Mouse (Mus musculus): ENCODE results near the gene Exo5. TPM values are rescaled to one million over a fixed set of nuclear protein-coding genes. Genes with fewer than 3 reads are reported as not detected.
A peak's percentile ranks its signal among the peaks of the same experiment; 100 is the strongest.

The Exo5 gene
- total and polyA plus RNA-seq, 3 experiments: 1.6 to 3.0 (median 1.8) TPM

GRCm38 (mm10) chr4:120948938-120949337 is 24.1 kb upstream of the Exo5 start:
- peak overlapping the region; percentile 58 for H3K9ac ChIP-seq (ENCODE audit: low read depth, low read length)
- H3K36me3 ChIP-seq (ENCODE audit: control insufficient read depth, insufficient read depth, low read length): no peaks in the 10 kb centered on the region; the same call in 1 of the 2 replicates
- intact Hi-C loops (cut with DNase I): no loop called here
- no peaks in the 10 kb centered on the region; the same call in 1 of the 2 replicates for H3K79me2 ChIP-seq (replicated peaks; ENCODE audit: control insufficient read depth, insufficient read depth, low read length)
- no peaks in the 10 kb centered on the region for H3K27me3 ChIP-seq (ENCODE audit: control insufficient read depth, insufficient read depth, low read length)
- TF ChIP-seq POLR2A (IDR thresholded peaks at IDR 0.05; ENCODE audit: insufficient read depth, low read depth, low read length): peak; percentile 43; the same call in 1 of the 2 replicates
- TF ChIP-seq EP300 (IDR thresholded peaks at IDR 0.05; ENCODE audit: insufficient read depth, low read depth, low read length): 0 out of 2 replicates have a peak, but pooled peaks have one; percentile 51
- TF ChIP-seq CTCF (IDR thresholded peaks at IDR 0.05): no peak
- H3K4me3 ChIP-seq: peak overlapping the region; percentile 14
- WGBS: 55% methylated on average over 3 of the region's 3 CpGs
- peak overlapping the region; percentile 64 for H3K27ac ChIP-seq
- peak; percentile 36 to 50 for DNase-seq
- H3K4me1 ChIP-seq (ENCODE audit: control insufficient read depth, insufficient read depth, low read length): peaks cover 1% of the 10 kb centered on the region

GRCm38 (mm10) chr4:120935006-120935405 is 10.2 kb upstream of the Exo5 start:
- H3K27ac ChIP-seq: no peak overlapping the region
- DNase-seq: no peak
- no peak overlapping the region for H3K4me3 ChIP-seq
- 68% methylated on average over 3 of the region's 3 CpGs for WGBS
- H3K4me1 ChIP-seq (ENCODE audit: control insufficient read depth, insufficient read depth, low read length): no peaks in the 10 kb centered on the region
- no peak for TF ChIP-seq EP300 (IDR thresholded peaks at IDR 0.05; ENCODE audit: insufficient read depth, low read depth, low read length)
- no peak for TF ChIP-seq POLR2A (IDR thresholded peaks at IDR 0.05; ENCODE audit: insufficient read depth, low read depth, low read length)
- TF ChIP-seq CTCF (IDR thresholded peaks at IDR 0.05): no peak
- H3K79me2 ChIP-seq (replicated peaks; ENCODE audit: control insufficient read depth, insufficient read depth, low read length): no peaks in the 10 kb centered on the region
- no peak overlapping the region for H3K9ac ChIP-seq (ENCODE audit: low read depth, low read length)
- no peaks in the 10 kb centered on the region for H3K27me3 ChIP-seq (ENCODE audit: control insufficient read depth, insufficient read depth, low read length)
- H3K36me3 ChIP-seq (ENCODE audit: control insufficient read depth, insufficient read depth, low read length): no peaks in the 10 kb centered on the region
- intact Hi-C loops (cut with DNase I): no loop called here

GRCm38 (mm10) chr4:120930736-120931135 is 5.9 kb upstream of the Exo5 start:
- no peak overlapping the region for H3K9ac ChIP-seq (ENCODE audit: low read depth, low read length)
- intact Hi-C loops (cut with DNase I): no loop called here
- no peaks in the 10 kb centered on the region for H3K79me2 ChIP-seq (replicated peaks; ENCODE audit: control insufficient read depth, insufficient read depth, low read length)
- no peaks in the 10 kb centered on the region for H3K36me3 ChIP-seq (ENCODE audit: control insufficient read depth, insufficient read depth, low read length)
- no peaks in the 10 kb centered on the region for H3K4me1 ChIP-seq (ENCODE audit: control insufficient read depth, insufficient read depth, low read length)
- no peak overlapping the region for H3K27ac ChIP-seq
- no peaks in the 10 kb centered on the region for H3K27me3 ChIP-seq (ENCODE audit: control insufficient read depth, insufficient read depth, low read length)
- TF ChIP-seq CTCF (IDR thresholded peaks at IDR 0.05) (no peak), POLR2A (IDR thresholded peaks at IDR 0.05; ENCODE audit: insufficient read depth, low read depth, low read length) (no peak), EP300 (IDR thresholded peaks at IDR 0.05; ENCODE audit: insufficient read depth, low read depth, low read length) (no peak)
- DNase-seq: no peak
- 97% methylated on average over 18 of the region's 18 CpGs for WGBS
- H3K4me3 ChIP-seq: no peak overlapping the region

GRCm38 (mm10) chr4:120928686-120929085 is 3.9 kb upstream of the Exo5 start:
- no peak for DNase-seq
- H3K4me1 ChIP-seq (ENCODE audit: control insufficient read depth, insufficient read depth, low read length): no peaks in the 10 kb centered on the region; the same call in 1 of the 2 replicates
- no peaks in the 10 kb centered on the region for H3K79me2 ChIP-seq (replicated peaks; ENCODE audit: control insufficient read depth, insufficient read depth, low read length)
- TF ChIP-seq POLR2A (IDR thresholded peaks at IDR 0.05; ENCODE audit: insufficient read depth, low read depth, low read length) (no peak), CTCF (IDR thresholded peaks at IDR 0.05) (peak; percentile 27)
- H3K9ac ChIP-seq (ENCODE audit: low read depth, low read length): no peak overlapping the region
- peaks cover 2% of the 10 kb centered on the region; the same call in 1 of the 2 replicates for H3K36me3 ChIP-seq (ENCODE audit: control insufficient read depth, insufficient read depth, low read length)
- H3K4me3 ChIP-seq: no peak overlapping the region
- WGBS: 85% methylated on average over 3 of the region's 3 CpGs
- no peak overlapping the region for H3K27ac ChIP-seq
- no peaks in the 10 kb centered on the region for H3K27me3 ChIP-seq (ENCODE audit: control insufficient read depth, insufficient read depth, low read length)
- intact Hi-C loops (cut with DNase I): no loop called here

- peak overlapping the region; percentile 82 for H3K27ac ChIP-seq
- H3K79me2 ChIP-seq (replicated peaks; ENCODE audit: control insufficient read depth, insufficient read depth, low read length): no peaks in the 10 kb centered on the region
- TF ChIP-seq CTCF (IDR thresholded peaks at IDR 0.05): peak; percentile 55
- TF ChIP-seq EP300 (IDR thresholded peaks at IDR 0.05; ENCODE audit: insufficient read depth, low read depth, low read length): no peak
- no peaks in the 10 kb centered on the region; the same call in 1 of the 2 replicates for H3K4me1 ChIP-seq (ENCODE audit: control insufficient read depth, insufficient read depth, low read length)
- H3K27me3 ChIP-seq (ENCODE audit: control insufficient read depth, insufficient read depth, low read length): no peaks in the 10 kb centered on the region
- peaks cover 2% of the 10 kb centered on the region; the same call in 1 of the 2 replicates for H3K36me3 ChIP-seq (ENCODE audit: control insufficient read depth, insufficient read depth, low read length)
- peak; percentile 25 to 35 for DNase-seq
- 0 out of 2 replicates have a peak overlapping the region, but pooled peaks have one; percentile 9 for H3K9ac ChIP-seq (ENCODE audit: low read depth, low read length)
- peak overlapping the region; percentile 61 for H3K4me3 ChIP-seq
- intact Hi-C loops (cut with DNase I): loop anchor here (1.0 kb wide), 1 partner anchor 26 kb away; the partner anchor contains the start of gene Zfp69
- 12% methylated on average over 3 of the region's 3 CpGs for WGBS
These were observed 569 bp upstream of the Exo5 start for GRCm38 (mm10) chr4:120925386-120925785.

GRCm38 (mm10) chr4:120921461-120921860 is 3.4 kb downstream of the Exo5 start:
- TF ChIP-seq EP300 (IDR thresholded peaks at IDR 0.05; ENCODE audit: insufficient read depth, low read depth, low read length) (no peak), CTCF (IDR thresholded peaks at IDR 0.05) (no peak), POLR2A (IDR thresholded peaks at IDR 0.05; ENCODE audit: insufficient read depth, low read depth, low read length) (no peak)
- WGBS: 92% methylated on average over 8 of the region's 8 CpGs

More at GRCm38 (mm10) chr4:120921461-120921860, 3.4 kb downstream of the Exo5 start:
- Histone ChIP-seq H3K79me2 (replicated peaks; ENCODE audit: control insufficient read depth, insufficient read depth, low read length) (no peaks in the 10 kb centered on the region), H3K27me3 (ENCODE audit: control insufficient read depth, insufficient read depth, low read length) (no peaks in the 10 kb centered on the region), H3K4me3 (no peak overlapping the region), H3K36me3 (ENCODE audit: control insufficient read depth, insufficient read depth, low read length) (peaks cover 2% of the 10 kb centered on the region; the same call in 1 of the 2 replicates), H3K27ac (no peak overlapping the region), H3K9ac (ENCODE audit: low read depth, low read length) (no peak overlapping the region), H3K4me1 (ENCODE audit: control insufficient read depth, insufficient read depth, low read length) (no peaks in the 10 kb centered on the region; the same call in 1 of the 2 replicates)
- no peak for DNase-seq
- intact Hi-C loops (cut with DNase I): no loop called here

Data from heart, adult 2 months (tissue).